Mouse (Mus musculus): ENCODE results near the gene Zhx3.

DNA sequence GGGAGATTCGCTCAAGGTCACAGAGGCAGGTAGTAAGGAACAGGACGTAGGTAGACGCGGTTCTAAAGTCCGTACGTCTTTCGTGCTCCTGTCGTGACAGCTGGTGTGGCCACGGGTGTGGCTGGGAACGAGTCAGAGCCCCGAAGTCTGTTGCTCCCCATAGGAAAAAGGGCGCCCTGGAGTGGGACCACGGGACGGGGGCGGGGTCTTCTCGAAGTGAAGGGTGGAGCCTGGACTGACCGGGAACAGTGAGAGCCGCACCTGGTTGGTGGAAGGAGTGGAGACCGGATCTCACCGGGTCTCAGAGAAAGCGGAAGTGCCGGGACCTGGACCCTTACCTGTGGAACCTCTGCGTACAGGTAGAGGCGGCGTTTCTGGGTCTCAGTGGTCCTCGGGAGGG, 15.1 kb upstream of the Zhx3 start:
- no peak for TF ChIP-seq ZC3H11A (IDR thresholded peaks at IDR 0.05; ENCODE audit: borderline replicate concordance, low read depth, low read length)
- no peak for TF ChIP-seq CHD2 (IDR thresholded peaks at IDR 0.05; ENCODE audit: low read depth, low read length)
